Mouse (Mus musculus): Measurements from ENCODE around the gene Sumo3. TPM values are rescaled to one million over a fixed set of nuclear protein-coding genes. Genes with fewer than 3 reads are reported as not detected.
A peak's percentile ranks its signal among the peaks of the same experiment; 100 is the strongest.

Gene Sumo3
- polyA plus RNA-seq, 1 experiment from 2014 or later: 334 TPM

GRCm38 (mm10) chr10:77627497-77627896, 21.6 kb downstream of the Sumo3 start:
- H3K36me3 ChIP-seq (ENCODE audit: control insufficient read depth, insufficient read depth, low read length): peaks cover 3% of the 10 kb centered on the region
- H3K27ac ChIP-seq (ENCODE audit: low read depth, low read length): no peak overlapping the region
- peak; percentile 71 for ATAC-seq
- no peak overlapping the region for H3K9ac ChIP-seq (ENCODE audit: low read depth, low read length)
- no peak overlapping the region for H3K4me2 ChIP-seq (ENCODE audit: low read length)
- WGBS: 43% methylated on average over 2 of the region's 2 CpGs
- H3K27me3 ChIP-seq (replicated peaks; ENCODE audit: control insufficient read depth, insufficient read depth, low read length): no peaks in the 10 kb centered on the region
- no peaks in the 10 kb centered on the region for H3K9me3 ChIP-seq (ENCODE audit: control insufficient read depth, low read length)
- no peak overlapping the region for H3K4me3 ChIP-seq (ENCODE audit: low read length)
- H3K4me1 ChIP-seq (ENCODE audit: control insufficient read depth, insufficient read depth, low read depth, low read length): peaks cover 25% of the 10 kb centered on the region

GRCm38 (mm10) chr10:77629163-77629562, 23.3 kb downstream of the Sumo3 start:
- Histone ChIP-seq H3K27me3 (replicated peaks; ENCODE audit: control insufficient read depth, insufficient read depth, low read length) (no peaks in the 10 kb centered on the region), H3K36me3 (ENCODE audit: control insufficient read depth, insufficient read depth, low read length) (peaks cover 3% of the 10 kb centered on the region), H3K9ac (ENCODE audit: low read depth, low read length) (no peak overlapping the region), H3K4me3 (ENCODE audit: low read length) (no peak overlapping the region), H3K27ac (ENCODE audit: low read depth, low read length) (no peak overlapping the region), H3K4me1 (ENCODE audit: control insufficient read depth, insufficient read depth, low read depth, low read length) (peaks cover 11% of the 10 kb centered on the region), H3K4me2 (ENCODE audit: low read length) (no peak overlapping the region), H3K9me3 (ENCODE audit: control insufficient read depth, low read length) (no peaks in the 10 kb centered on the region)
- WGBS: 88% methylated on average over 3 of the region's 3 CpGs
- no peak for ATAC-seq

GRCm38 (mm10) chr10:77629970-77630369, 24.1 kb downstream of the Sumo3 start:
- Histone ChIP-seq H3K27me3 (replicated peaks; ENCODE audit: control insufficient read depth, insufficient read depth, low read length) (no peaks in the 10 kb centered on the region), H3K36me3 (ENCODE audit: control insufficient read depth, insufficient read depth, low read length) (peaks cover 3% of the 10 kb centered on the region), H3K9me3 (ENCODE audit: control insufficient read depth, low read length) (no peaks in the 10 kb centered on the region), H3K4me2 (ENCODE audit: low read length) (no peak overlapping the region), H3K4me1 (ENCODE audit: control insufficient read depth, insufficient read depth, low read depth, low read length) (peaks cover 4% of the 10 kb centered on the region), H3K4me3 (ENCODE audit: low read length) (no peak overlapping the region), H3K9ac (ENCODE audit: low read depth, low read length) (no peak overlapping the region), H3K27ac (ENCODE audit: low read depth, low read length) (no peak overlapping the region)
- no peak for ATAC-seq
- 95% methylated on average over 1 of the region's 1 CpGs for WGBS

DNA sequence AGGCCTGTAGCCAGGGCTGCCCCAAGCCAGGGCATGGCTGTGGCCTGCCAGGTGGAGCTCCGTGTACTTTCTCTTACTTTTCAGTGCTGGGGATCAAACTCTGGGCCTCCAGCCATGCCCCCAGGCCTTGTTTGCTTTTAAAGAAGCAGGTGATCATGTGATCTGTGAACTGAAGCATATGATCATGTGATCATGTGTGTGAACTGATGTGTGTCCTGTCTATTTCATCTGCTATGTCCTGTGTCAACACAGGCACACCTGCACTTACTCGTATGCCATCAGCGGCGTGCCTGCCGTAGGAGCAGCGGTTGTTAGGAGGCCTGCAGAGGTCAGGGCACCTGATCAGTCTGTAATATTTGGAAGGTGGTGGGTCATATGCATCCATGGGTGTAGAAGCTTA, 28.1 kb downstream of the Sumo3 start:
- WGBS: 68% methylated on average over 6 of the region's 6 CpGs
- Histone ChIP-seq H3K9me3 (ENCODE audit: control insufficient read depth, low read length) (no peaks in the 10 kb centered on the region), H3K9ac (ENCODE audit: low read depth, low read length) (no peak overlapping the region), H3K27ac (ENCODE audit: low read depth, low read length) (no peak overlapping the region), H3K27me3 (replicated peaks; ENCODE audit: control insufficient read depth, insufficient read depth, low read length) (no peaks in the 10 kb centered on the region), H3K4me1 (ENCODE audit: control insufficient read depth, insufficient read depth, low read depth, low read length) (peaks cover 3% of the 10 kb centered on the region; the same call in 1 of the 2 replicates), H3K36me3 (ENCODE audit: control insufficient read depth, insufficient read depth, low read length) (peaks cover 3% of the 10 kb centered on the region), H3K4me2 (ENCODE audit: low read length) (no peak overlapping the region), H3K4me3 (ENCODE audit: low read length) (no peak overlapping the region)
- ATAC-seq: no peak

GRCm38 (mm10) chr10:77634452-77635231, 28.7 kb downstream of the Sumo3 start:
- H3K9me3 ChIP-seq (ENCODE audit: control insufficient read depth, low read length): no peaks in the 10 kb centered on the region
- no peak overlapping the region for H3K9ac ChIP-seq (ENCODE audit: low read depth, low read length)
- H3K36me3 ChIP-seq (ENCODE audit: control insufficient read depth, insufficient read depth, low read length): peaks cover 3% of the 10 kb centered on the region
- no peak overlapping the region for H3K4me3 ChIP-seq (ENCODE audit: low read length)
- peak; percentile 81 for ATAC-seq
- peaks cover 3% of the 10 kb centered on the region; the same call in 1 of the 2 replicates for H3K4me1 ChIP-seq (ENCODE audit: control insufficient read depth, insufficient read depth, low read depth, low read length)
- no peak overlapping the region for H3K4me2 ChIP-seq (ENCODE audit: low read length)
- 41% methylated on average over 13 of the region's 13 CpGs for WGBS
- H3K27ac ChIP-seq (ENCODE audit: low read depth, low read length): peak overlapping the region; percentile 51
- H3K27me3 ChIP-seq (replicated peaks; ENCODE audit: control insufficient read depth, insufficient read depth, low read length): no peaks in the 10 kb centered on the region

- no peak for ATAC-seq
- Histone ChIP-seq H3K4me3 (ENCODE audit: low read length) (no peak overlapping the region), H3K27ac (ENCODE audit: low read depth, low read length) (no peak overlapping the region), H3K27me3 (replicated peaks; ENCODE audit: control insufficient read depth, insufficient read depth, low read length) (no peaks in the 10 kb centered on the region), H3K36me3 (ENCODE audit: control insufficient read depth, insufficient read depth, low read length) (peaks cover 5% of the 10 kb centered on the region; the same call in 1 of the 2 replicates), H3K9ac (ENCODE audit: low read depth, low read length) (no peak overlapping the region), H3K4me2 (ENCODE audit: low read length) (no peak overlapping the region), H3K9me3 (ENCODE audit: control insufficient read depth, low read length) (no peaks in the 10 kb centered on the region), H3K4me1 (ENCODE audit: control insufficient read depth, insufficient read depth, low read depth, low read length) (peaks cover 3% of the 10 kb centered on the region; the same call in 1 of the 2 replicates)
- WGBS: 91% methylated on average over 7 of the region's 7 CpGs
These were observed 30.5 kb downstream of the Sumo3 start for GRCm38 (mm10) chr10:77636234-77636922.

- Histone ChIP-seq H3K9ac (ENCODE audit: low read depth, low read length) (no peak overlapping the region), H3K4me1 (ENCODE audit: control insufficient read depth, insufficient read depth, low read depth, low read length) (peaks cover 3% of the 10 kb centered on the region; the same call in 1 of the 2 replicates), H3K4me2 (ENCODE audit: low read length) (no peak overlapping the region), H3K27me3 (replicated peaks; ENCODE audit: control insufficient read depth, insufficient read depth, low read length) (no peaks in the 10 kb centered on the region), H3K36me3 (ENCODE audit: control insufficient read depth, insufficient read depth, low read length) (peaks cover 13% of the 10 kb centered on the region), H3K9me3 (ENCODE audit: control insufficient read depth, low read length) (no peaks in the 10 kb centered on the region), H3K4me3 (ENCODE audit: low read length) (no peak overlapping the region), H3K27ac (ENCODE audit: low read depth, low read length) (no peak overlapping the region)
- 66% methylated on average over 6 of the region's 6 CpGs for WGBS
- ATAC-seq: no peak
These were observed 33.1 kb downstream of the Sumo3 start for GRCm38 (mm10) chr10:77638956-77639355.

- 76% methylated on average over 7 of the region's 7 CpGs for WGBS
- peak; percentile 35; the same call in 1 of the 2 replicates for ATAC-seq
- Histone ChIP-seq H3K36me3 (ENCODE audit: control insufficient read depth, insufficient read depth, low read length) (peaks cover 21% of the 10 kb centered on the region), H3K4me3 (ENCODE audit: low read length) (no peak overlapping the region), H3K4me2 (ENCODE audit: low read length) (no peak overlapping the region), H3K27ac (ENCODE audit: low read depth, low read length) (no peak overlapping the region), H3K9ac (ENCODE audit: low read depth, low read length) (no peak overlapping the region), H3K27me3 (replicated peaks; ENCODE audit: control insufficient read depth, insufficient read depth, low read length) (no peaks in the 10 kb centered on the region), H3K9me3 (ENCODE audit: control insufficient read depth, low read length) (no peaks in the 10 kb centered on the region), H3K4me1 (ENCODE audit: control insufficient read depth, insufficient read depth, low read depth, low read length) (peaks cover 3% of the 10 kb centered on the region; the same call in 1 of the 2 replicates)
These were observed 37.3 kb downstream of the Sumo3 start for GRCm38 (mm10) chr10:77643160-77643559.

- no peaks in the 10 kb centered on the region for H3K4me1 ChIP-seq (ENCODE audit: control insufficient read depth, insufficient read depth, low read depth, low read length)
- ATAC-seq: no peak
- H3K27ac ChIP-seq (ENCODE audit: low read depth, low read length): no peak overlapping the region
- WGBS: 87% methylated on average over 5 of the region's 5 CpGs
- no peaks in the 10 kb centered on the region for H3K9me3 ChIP-seq (ENCODE audit: control insufficient read depth, low read length)
- H3K9ac ChIP-seq (ENCODE audit: low read depth, low read length): no peak overlapping the region
- H3K4me2 ChIP-seq (ENCODE audit: low read length): no peak overlapping the region
- no peak overlapping the region for H3K4me3 ChIP-seq (ENCODE audit: low read length)
- H3K36me3 ChIP-seq (ENCODE audit: control insufficient read depth, insufficient read depth, low read length): peaks cover 21% of the 10 kb centered on the region
- no peaks in the 10 kb centered on the region for H3K27me3 ChIP-seq (replicated peaks; ENCODE audit: control insufficient read depth, insufficient read depth, low read length)
These were observed 39.7 kb downstream of the Sumo3 start for GRCm38 (mm10) chr10:77645571-77645970.
